Mouse (Mus musculus) liver (tissue): ENCODE measurements around the gene Morn5.

Source experiments
- DNase-seq: peaks from one replicate; pipeline ENCODE4 v3.0.0-alpha.2; 2020; ENCODE audit warnings: mixed read lengths

Gene Morn5

DNA sequence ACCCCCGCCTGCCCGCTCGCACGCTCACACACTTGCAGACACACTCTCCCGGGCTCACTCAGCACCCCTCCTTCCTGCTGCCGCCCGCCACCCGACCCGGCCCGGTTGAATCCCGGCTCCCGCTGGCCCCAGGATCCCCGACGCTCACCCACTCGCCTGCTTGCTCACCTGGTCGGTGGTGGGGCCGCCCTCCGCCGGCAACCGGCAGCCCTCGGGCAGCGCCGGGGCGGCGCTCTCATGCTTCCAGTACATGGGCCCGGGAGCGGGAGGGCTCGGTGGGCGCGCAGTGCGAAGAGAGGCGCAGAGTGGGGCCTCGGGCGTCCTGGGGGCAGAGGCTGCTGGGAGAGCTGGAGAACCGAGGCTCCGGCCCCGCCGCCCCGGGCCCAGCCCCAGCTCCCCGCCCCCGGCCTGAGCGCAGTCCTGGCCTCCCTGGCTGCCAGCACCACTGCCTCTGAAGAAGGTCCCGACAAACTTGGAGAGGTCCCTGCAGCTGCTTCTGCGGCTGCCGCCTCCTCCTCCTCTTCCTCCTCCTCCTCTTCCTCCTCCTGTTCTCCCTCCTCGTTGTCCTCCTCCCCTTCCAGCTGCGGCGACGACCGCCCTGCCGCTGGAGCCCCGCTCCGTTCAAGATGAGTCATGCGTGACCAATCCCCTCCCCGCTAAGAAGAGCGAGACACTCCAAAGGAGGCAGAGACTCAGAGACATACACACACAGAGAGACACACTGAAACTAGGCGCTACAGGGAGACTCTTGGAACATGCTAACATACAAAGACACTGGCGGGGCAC is 55.9 kb downstream of the Morn5 start, which contains the start of gene Lhx6:
Gene Lhx6, minus strand, starts transcription at position 453 of the 786 bp plus-strand sequence.
- DNase-seq: no peak

DNA sequence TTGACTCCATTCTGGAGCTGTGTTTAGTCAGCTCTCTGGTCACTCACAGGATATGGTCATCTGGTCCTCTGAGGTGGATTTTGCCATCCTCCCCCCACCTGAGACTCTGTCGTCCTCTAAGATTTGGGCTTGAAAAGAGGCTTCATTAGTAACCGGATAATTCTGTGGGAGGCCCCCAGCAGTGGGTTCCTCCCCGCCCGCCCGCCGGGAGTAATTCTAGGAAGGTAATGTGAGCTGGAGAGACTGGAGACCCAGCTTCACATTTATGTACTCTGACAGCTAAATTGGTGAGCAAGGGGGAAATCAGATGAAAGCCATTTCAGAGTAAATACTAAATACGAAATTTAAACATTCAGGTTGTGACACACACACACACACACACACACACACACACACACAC is 59.4 kb downstream of the Morn5 start:
- DNase-seq: no peak

DNA sequence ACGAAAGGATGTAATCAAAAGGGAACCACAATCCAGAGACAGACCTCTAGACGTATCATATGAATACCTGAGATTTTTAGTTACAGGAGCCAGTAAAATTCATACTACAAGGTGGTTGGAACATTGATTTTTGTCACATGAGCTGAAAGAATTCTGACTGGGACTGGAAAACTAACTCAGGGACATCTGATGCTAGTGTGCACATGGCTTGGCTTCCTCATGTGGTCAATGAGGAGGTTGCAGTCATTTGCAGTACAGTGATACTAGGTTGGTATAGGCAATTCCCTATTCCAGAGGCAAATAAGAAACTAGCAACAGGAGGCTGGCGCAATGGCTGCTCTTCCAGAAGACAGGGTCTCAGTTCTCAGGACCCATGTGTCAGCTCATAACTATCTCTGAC is 63.4 kb downstream of the Morn5 start:
- no peak for DNase-seq

DNA sequence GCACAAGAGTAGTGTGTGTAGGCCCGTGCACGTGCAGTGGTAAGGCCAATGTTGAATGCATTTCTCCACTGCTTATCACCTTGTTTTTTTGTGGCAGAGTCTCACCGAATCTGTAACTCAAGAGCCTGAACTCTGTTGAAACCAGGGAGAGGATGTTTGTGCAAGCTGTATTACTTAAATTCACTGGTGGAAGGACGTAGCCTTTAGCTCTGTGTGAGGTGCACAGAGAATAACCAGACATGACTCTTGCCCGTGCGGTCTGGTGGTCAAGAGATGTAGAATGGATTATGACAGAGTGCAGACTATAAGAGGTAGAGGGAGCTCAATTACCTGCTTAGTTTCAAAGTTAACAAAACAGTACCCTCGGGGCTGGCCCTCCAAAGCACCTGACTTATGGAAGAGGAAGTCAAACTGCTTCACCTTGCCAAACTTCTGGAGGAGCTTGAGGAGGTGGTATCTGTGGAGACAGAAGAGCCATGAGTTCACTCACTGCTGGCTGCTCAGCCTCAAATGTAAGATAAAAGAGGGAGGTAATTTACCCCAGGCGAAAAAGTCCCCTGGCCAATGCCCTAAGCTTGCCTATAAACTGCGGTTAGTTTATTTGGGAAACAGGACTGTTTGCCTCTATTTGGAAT is 77.7 kb downstream of the Morn5 start:
- DNase-seq: no peak

DNA sequence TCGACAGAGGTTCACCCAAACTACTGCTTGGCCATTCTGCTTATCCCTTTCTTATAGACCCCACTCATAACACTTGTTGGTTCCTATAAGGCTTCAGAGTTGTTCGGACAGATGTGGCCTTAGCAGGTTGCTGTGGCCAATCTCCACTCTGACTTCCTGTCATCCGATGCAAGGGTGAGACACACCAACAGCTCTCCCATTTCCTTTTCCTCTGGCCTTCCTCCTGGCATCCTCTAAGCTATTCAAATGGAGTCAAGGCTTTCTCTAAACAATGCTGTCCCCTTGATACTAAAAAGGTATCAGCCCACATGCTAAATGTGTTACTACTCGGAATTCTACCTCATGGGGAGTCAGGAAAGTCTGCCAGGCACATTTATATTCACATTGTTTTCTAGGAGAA is 78.7 kb downstream of the Morn5 start:
- DNase-seq: no peak

DNA sequence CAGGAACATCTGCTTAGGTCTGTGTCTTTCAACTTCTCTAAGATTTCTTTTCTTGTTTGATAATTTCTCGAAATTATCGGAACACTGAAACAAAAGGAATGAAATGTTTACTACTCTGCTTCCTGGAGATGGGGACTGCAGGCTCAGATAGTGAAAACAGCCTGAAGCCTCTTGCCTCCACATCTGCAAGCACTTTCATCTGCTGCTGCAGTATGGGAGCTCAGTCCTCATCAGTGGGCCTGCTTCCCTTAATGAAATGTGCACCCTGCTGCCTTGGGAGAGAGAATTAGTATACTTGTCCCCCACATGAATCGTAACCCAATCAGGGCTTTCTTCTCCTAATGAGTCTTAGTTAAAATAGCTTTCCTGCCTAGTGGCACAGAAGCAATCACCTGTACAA is 79.8 kb downstream of the Morn5 start:
- DNase-seq: no peak
